Mouse (Mus musculus) lung, postnatal 25 days (tissue): ENCODE measurements around the gene Lancl1.
A peak's percentile ranks its signal among the peaks of the same experiment; 100 is the strongest.

Experiments used
- DNase-seq: peaks from one replicate; pipeline ENCODE4 v3.0.0; 2022; ENCODE audit warnings: low spot score

Lancl1 gene

GRCm38 (mm10) chr1:67017101-67017870 lies 21.4 kb downstream of the Lancl1 start:
- peak; percentile 10 for DNase-seq

GRCm38 (mm10) chr1:67014205-67014604 lies 24.5 kb downstream of the Lancl1 start:
- DNase-seq = no peak

GRCm38 (mm10) chr1:67010520-67010919 lies 28.2 kb downstream of the Lancl1 start:
- DNase-seq = no peak

- DNase-seq = peak; percentile 38
Observed at GRCm38 (mm10) chr1:67003699-67004098, 35.0 kb downstream of the Lancl1 start.

- DNase-seq = no peak
Observed at GRCm38 (mm10) chr1:67002226-67002625, 36.4 kb downstream of the Lancl1 start.

GRCm38 (mm10) chr1:67001367-67001766 lies 37.3 kb downstream of the Lancl1 start:
- DNase-seq = no peak

- no peak for DNase-seq
Observed at GRCm38 (mm10) chr1:67000484-67000883, 38.2 kb downstream of the Lancl1 start.

GRCm38 (mm10) chr1:66998601-66999000 lies 40.1 kb downstream of the Lancl1 start:
- no peak for DNase-seq

GRCm38 (mm10) chr1:66998188-66998587 lies 40.5 kb downstream of the Lancl1 start:
- DNase-seq = no peak

GRCm38 (mm10) chr1:66996819-66997218 lies 41.9 kb downstream of the Lancl1 start:
- DNase-seq = peak; percentile 82

- peak; percentile 63 for DNase-seq
Observed at GRCm38 (mm10) chr1:66992764-66993163, 45.9 kb downstream of the Lancl1 start.

- DNase-seq = no peak
Observed at GRCm38 (mm10) chr1:66987558-66988190, 51.0 kb downstream of the Lancl1 start.

GRCm38 (mm10) chr1:66985906-66986305 lies 52.8 kb downstream of the Lancl1 start:
- DNase-seq = no peak

- no peak for DNase-seq
Observed at GRCm38 (mm10) chr1:66985129-66985698, 53.5 kb downstream of the Lancl1 start.

- no peak for DNase-seq
Observed at GRCm38 (mm10) chr1:66980129-66980528, 58.5 kb downstream of the Lancl1 start.

- DNase-seq = no peak
Observed at GRCm38 (mm10) chr1:66975456-66975855, 63.2 kb downstream of the Lancl1 start.

- no peak for DNase-seq
Observed at GRCm38 (mm10) chr1:66964857-66965256, 73.8 kb downstream of the Lancl1 start.

GRCm38 (mm10) chr1:66960536-66961243 lies 78.0 kb downstream of the Lancl1 start:
- DNase-seq = no peak

GRCm38 (mm10) chr1:66957361-66957760 lies 81.3 kb downstream of the Lancl1 start:
- DNase-seq = no peak

GRCm38 (mm10) chr1:66951086-66951485 lies 87.6 kb downstream of the Lancl1 start:
- DNase-seq = no peak
